Mouse (Mus musculus) heart, embryonic 12.5 days (tissue): ENCODE measurements around the gene Wdr91. TPM values are rescaled to one million over a fixed set of nuclear protein-coding genes. Genes with fewer than 3 reads are reported as not detected.

ENCODE experiments used
- ATAC-seq: fragments of 200-750 bp; cut with Nextera tagmentation; 2 replicates; pipeline ENCODE4 v1.8.0; 2017; ENCODE audit warnings: moderate TSS enrichment, moderate library complexity; ENCODE audit not compliant: insufficient number of reproducible peaks, low FRiP score
- H3K27ac ChIP-seq: fragments of 300-500 bp; sonication (generic); 2 replicates; pipeline ENCODE4 v1.5.1; 2016; ENCODE audit warnings: mild to moderate bottlenecking, moderate library complexity; ENCODE audit not compliant: poor library complexity, severe bottlenecking
- H3K27me3 ChIP-seq: fragments of 300-500 bp; sonication (generic); replicated peaks from 2 replicates; pipeline ENCODE4 v1.6.1; 2016; ENCODE audit warnings: mild to moderate bottlenecking, moderate library complexity
- H3K36me3 ChIP-seq: fragments of 300-500 bp; sonication (generic); 2 replicates; pipeline ENCODE4 v1.6.1; 2016; ENCODE audit warnings: mild to moderate bottlenecking, moderate library complexity
- H3K4me1 ChIP-seq: fragments of 300-500 bp; sonication (generic); replicated peaks from 2 replicates; pipeline ENCODE4 v1.6.1; 2016; ENCODE audit warnings: mild to moderate bottlenecking
- H3K4me2 ChIP-seq: fragments of 300-500 bp; sonication (generic); 2 replicates; pipeline ENCODE4 v1.6.1; 2016; ENCODE audit warnings: mild to moderate bottlenecking, moderate library complexity
- H3K4me3 ChIP-seq: fragments of 300-500 bp; sonication (generic); 2 replicates; pipeline ENCODE4 v1.5.1; 2016; ENCODE audit warnings: mild to moderate bottlenecking
- H3K9ac ChIP-seq: fragments of 300-500 bp; sonication (generic); 2 replicates; pipeline ENCODE4 v1.6.1; 2016; ENCODE audit warnings: mild to moderate bottlenecking, moderate library complexity
- H3K9me3 ChIP-seq: fragments of 300-500 bp; sonication (generic); replicated peaks from 2 replicates; pipeline ENCODE4 v1.6.1; 2016; ENCODE audit warnings: mild to moderate bottlenecking, moderate library complexity
- WGBS: fragments of 180-500 bp; shearing (Covaris S2); methylation state at CpG from one replicate; pipeline ENCODE4 v1.1.7; 2016; 5-methylcytosine and 5-hydroxymethylcytosine counted together
- polyA plus RNA-seq: library from polyadenylated mRNA; unstranded; fragments of >200 nt; fragmentation: Nextera tagmentation; extraction: Ambion mirVana; gene quantifications from 2 replicates; pipeline ENCODE4 v1.2.1, GENCODE M21; 2016

Wdr91 gene
- polyA plus RNA-seq, 1 experiment from 2014 or later: 10.7 TPM

GRCm38 (mm10) chr6:34901911-34902444, 8.7 kb downstream of the Wdr91 start:
- Histone ChIP-seq H3K27me3 (no peaks in the 10 kb centered on the region), H3K4me3 (no peak overlapping the region), H3K4me1 (peaks cover 62% of the 10 kb centered on the region), H3K27ac (peak overlapping the region; percentile 57), H3K9me3 (no peaks in the 10 kb centered on the region), H3K36me3 (peaks cover 46% of the 10 kb centered on the region), H3K9ac (0 out of 2 replicates have a peak overlapping the region, but pooled peaks have one; percentile 34), H3K4me2 (peak overlapping the region; percentile 36)
- 26% methylated on average over 9 of the region's 9 CpGs for WGBS
- ATAC-seq: no peak

GRCm38 (mm10) chr6:34900990-34901389, 9.7 kb downstream of the Wdr91 start:
- no peak overlapping the region for H3K4me2 ChIP-seq
- no peaks in the 10 kb centered on the region for H3K9me3 ChIP-seq
- H3K4me1 ChIP-seq: peaks cover 59% of the 10 kb centered on the region
- H3K27ac ChIP-seq: no peak overlapping the region
- no peak for ATAC-seq
- WGBS: 70% methylated on average over 2 of the region's 2 CpGs
- peaks cover 43% of the 10 kb centered on the region for H3K36me3 ChIP-seq
- H3K27me3 ChIP-seq: no peaks in the 10 kb centered on the region
- no peak overlapping the region for H3K4me3 ChIP-seq
- H3K9ac ChIP-seq: no peak overlapping the region

GRCm38 (mm10) chr6:34899127-34899526, 11.5 kb downstream of the Wdr91 start:
- Histone ChIP-seq H3K27ac (peak overlapping the region; percentile 70), H3K9ac (no peak overlapping the region), H3K36me3 (peaks cover 52% of the 10 kb centered on the region), H3K4me1 (peaks cover 52% of the 10 kb centered on the region), H3K4me2 (no peak overlapping the region), H3K9me3 (no peaks in the 10 kb centered on the region), H3K4me3 (no peak overlapping the region), H3K27me3 (no peaks in the 10 kb centered on the region)
- peak; percentile 54; the same call in 1 of the 2 replicates for ATAC-seq
- 43% methylated on average over 2 of the region's 2 CpGs for WGBS

- peaks cover 73% of the 10 kb centered on the region for H3K36me3 ChIP-seq
- no peak overlapping the region for H3K4me2 ChIP-seq
- no peak; the same call in 1 of the 2 replicates for ATAC-seq
- WGBS: 61% methylated on average over 16 of the region's 16 CpGs
- no peak overlapping the region for H3K9ac ChIP-seq
- H3K27ac ChIP-seq: no peak overlapping the region
- H3K9me3 ChIP-seq: no peaks in the 10 kb centered on the region
- H3K27me3 ChIP-seq: no peaks in the 10 kb centered on the region
- peaks cover 24% of the 10 kb centered on the region for H3K4me1 ChIP-seq
- no peak overlapping the region for H3K4me3 ChIP-seq
Measured at GRCm38 (mm10) chr6:34896168-34896780, 14.4 kb downstream of the Wdr91 start.

- Histone ChIP-seq H3K4me1 (peaks cover 21% of the 10 kb centered on the region), H3K9me3 (no peaks in the 10 kb centered on the region), H3K27me3 (no peaks in the 10 kb centered on the region), H3K9ac (no peak overlapping the region), H3K4me3 (no peak overlapping the region), H3K4me2 (no peak overlapping the region), H3K36me3 (peaks cover 75% of the 10 kb centered on the region), H3K27ac (no peak overlapping the region)
- ATAC-seq: no peak
- 82% methylated on average over 7 of the region's 7 CpGs for WGBS
Measured at GRCm38 (mm10) chr6:34895569-34895968, 15.1 kb downstream of the Wdr91 start.

- H3K36me3 ChIP-seq: peaks cover 93% of the 10 kb centered on the region
- no peak for ATAC-seq
Measured at GRCm38 (mm10) chr6:34889185-34889584, 21.5 kb downstream of the Wdr91 start.

GRCm38 (mm10) chr6:34887131-34887850, 23.4 kb downstream of the Wdr91 start:
- H3K4me3 ChIP-seq: no peak overlapping the region
- peak overlapping the region; percentile 12; the same call in 1 of the 2 replicates for H3K27ac ChIP-seq
- ATAC-seq: no peak
- no peaks in the 10 kb centered on the region for H3K27me3 ChIP-seq
- H3K4me2 ChIP-seq: no peak overlapping the region
- 68% methylated on average over 6 of the region's 6 CpGs for WGBS
- no peaks in the 10 kb centered on the region for H3K9me3 ChIP-seq
- 0 out of 2 replicates have a peak overlapping the region, but pooled peaks have one; percentile 28 for H3K9ac ChIP-seq
- H3K36me3 ChIP-seq: peaks cover 92% of the 10 kb centered on the region
- H3K4me1 ChIP-seq: peaks cover 29% of the 10 kb centered on the region

More at GRCm38 (mm10) chr6:34889185-34889584, 21.5 kb downstream of the Wdr91 start:
- WGBS: 70% methylated on average over 4 of the region's 4 CpGs
- Histone ChIP-seq H3K27me3 (no peaks in the 10 kb centered on the region), H3K4me1 (peaks cover 29% of the 10 kb centered on the region), H3K9me3 (no peaks in the 10 kb centered on the region), H3K27ac (no peak overlapping the region), H3K4me2 (no peak overlapping the region), H3K4me3 (no peak overlapping the region), H3K9ac (no peak overlapping the region)

- H3K36me3 ChIP-seq: peaks cover 89% of the 10 kb centered on the region
- no peak overlapping the region for H3K27ac ChIP-seq
- peaks cover 26% of the 10 kb centered on the region for H3K4me1 ChIP-seq
- H3K4me2 ChIP-seq: no peak overlapping the region
- H3K9ac ChIP-seq: no peak overlapping the region
- H3K27me3 ChIP-seq: no peaks in the 10 kb centered on the region
- H3K4me3 ChIP-seq: no peak overlapping the region
- H3K9me3 ChIP-seq: no peaks in the 10 kb centered on the region
- no peak for ATAC-seq
- WGBS: 80% methylated on average over 7 of the region's 7 CpGs
Measured at GRCm38 (mm10) chr6:34884724-34885123, 26.0 kb downstream of the Wdr91 start.

GRCm38 (mm10) chr6:34879911-34880475, 30.7 kb downstream of the Wdr91 start:
- peaks cover 56% of the 10 kb centered on the region for H3K36me3 ChIP-seq
- H3K27ac ChIP-seq: no peak overlapping the region
- no peaks in the 10 kb centered on the region for H3K9me3 ChIP-seq
- no peak overlapping the region for H3K4me3 ChIP-seq
- no peaks in the 10 kb centered on the region for H3K27me3 ChIP-seq
- no peak overlapping the region for H3K9ac ChIP-seq
- peaks cover 32% of the 10 kb centered on the region for H3K4me1 ChIP-seq
- ATAC-seq: no peak
- 60% methylated on average over 6 of the region's 6 CpGs for WGBS
- H3K4me2 ChIP-seq: no peak overlapping the region

- WGBS: 88% methylated on average over 16 of the region's 16 CpGs
Measured at GRCm38 (mm10) chr6:34879101-34879740, 31.5 kb downstream of the Wdr91 start.

More at GRCm38 (mm10) chr6:34879101-34879740, 31.5 kb downstream of the Wdr91 start:
- no peak overlapping the region for H3K27ac ChIP-seq
- no peaks in the 10 kb centered on the region for H3K27me3 ChIP-seq
- H3K4me3 ChIP-seq: no peak overlapping the region
- no peak overlapping the region for H3K9ac ChIP-seq
- ATAC-seq: no peak
- H3K9me3 ChIP-seq: no peaks in the 10 kb centered on the region
- peaks cover 48% of the 10 kb centered on the region for H3K36me3 ChIP-seq
- H3K4me2 ChIP-seq: no peak overlapping the region
- peaks cover 39% of the 10 kb centered on the region for H3K4me1 ChIP-seq
